Mouse (Mus musculus): ENCODE results near the gene Vopp1. TPM values are rescaled to one million over a fixed set of nuclear protein-coding genes. Genes with fewer than 3 reads are reported as not detected.

Gene Vopp1
- polyA plus RNA-seq, 1 experiment, result 18.4 TPM

DNA sequence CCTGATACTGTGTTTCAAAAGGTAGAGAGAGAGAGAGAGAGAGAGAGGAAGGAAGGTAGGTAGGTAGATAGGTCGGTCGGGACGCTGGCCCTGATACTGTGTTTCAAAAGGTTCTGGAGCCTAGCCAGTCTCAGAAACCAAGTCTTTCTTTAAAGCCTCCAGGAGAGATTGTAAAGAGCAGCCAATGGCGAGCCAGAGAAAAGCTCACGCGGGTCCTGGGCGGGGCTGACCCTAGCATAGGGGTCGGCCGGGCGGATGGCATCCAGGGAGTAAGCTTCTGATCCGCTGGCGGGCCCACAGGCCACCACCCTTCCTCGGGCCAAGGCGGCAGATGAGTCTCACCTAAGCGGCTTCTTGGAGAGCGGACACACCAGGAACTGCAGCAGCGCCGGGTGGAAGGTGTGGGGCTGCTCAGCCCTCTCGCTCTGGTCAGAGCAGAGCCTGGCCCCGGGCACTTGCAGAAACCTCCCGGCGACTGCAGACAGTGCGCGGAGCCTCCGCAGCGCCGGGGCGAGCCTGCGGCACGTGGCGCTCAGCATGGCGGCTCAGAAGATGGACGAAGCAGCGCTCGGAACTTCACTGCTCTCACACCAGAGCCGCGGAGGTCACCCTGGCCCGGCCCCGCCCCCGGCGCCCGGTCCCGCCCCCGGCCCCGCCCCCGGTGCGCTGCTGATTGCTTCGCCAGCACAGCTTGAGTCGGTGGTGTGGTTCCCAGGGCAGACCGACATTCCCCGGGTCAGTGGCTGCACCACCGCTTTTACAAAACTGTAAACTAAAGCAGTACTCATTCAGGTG is 133.3 kb downstream of the Vopp1 start, which contains the start of gene Pyurf:
Gene Pyurf (minus strand): TSS at position 612 of the 795 bp plus-strand sequence.
- peak within 1 kb of the TSS; percentile 98 for H3K4me3 ChIP-seq (ENCODE audit: control insufficient read depth, insufficient read depth, low read length)
- H3K27me3 ChIP-seq (ENCODE audit: control insufficient read depth, insufficient read depth, low read length), result no peaks in the 10 kb centered on the region
- WGBS, result under 1% methylated on average over 52 of the region's 52 CpGs
- TF ChIP-seq POLR2A (IDR thresholded peaks at IDR 0.05; ENCODE audit: control insufficient read depth, extremely low read depth, insufficient read depth, low read length, poor library complexity) (no peak), CTCF (IDR thresholded peaks at IDR 0.05; ENCODE audit: borderline replicate concordance, control insufficient read depth, extremely low read depth, insufficient read depth, low read length, poor library complexity) (no peak; the same call in 1 of the 2 replicates)
- peak; percentile 87 for DNase-seq
- 0 out of 2 replicates have a peak, but pooled peaks cover 2% of the 10 kb centered on the region for H3K4me1 ChIP-seq (replicated peaks; ENCODE audit: control insufficient read depth, insufficient read depth, low read length)
- no peaks in the 10 kb centered on the region for H3K36me3 ChIP-seq (ENCODE audit: control insufficient read depth, insufficient read depth, low read length)
- peak within 1 kb of the TSS; percentile 24 for H3K27ac ChIP-seq (ENCODE audit: control insufficient read depth, insufficient read depth, low read length)

DNA sequence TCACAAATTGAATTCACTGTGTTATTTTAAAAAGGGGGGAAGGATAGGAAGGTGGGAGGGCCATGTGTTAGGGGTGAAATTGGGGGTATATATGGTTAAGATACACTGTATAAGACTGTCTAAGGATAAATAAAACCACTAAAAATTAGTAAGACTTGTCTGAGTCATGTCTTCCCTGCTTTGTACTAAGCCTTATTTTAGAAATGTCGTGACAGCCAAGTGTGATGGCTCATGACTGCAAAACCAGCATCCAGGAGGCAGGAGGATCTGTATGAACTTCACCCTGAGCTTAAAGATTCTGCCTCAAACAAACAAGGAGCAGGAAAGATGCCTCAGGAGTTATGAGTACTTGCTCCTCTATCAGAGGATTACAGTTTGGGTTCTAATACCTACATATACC is 140.8 kb downstream of the Vopp1 start:
- H3K4me3 ChIP-seq (ENCODE audit: control insufficient read depth, insufficient read depth, low read length), result no peak overlapping the region
- no peak for DNase-seq
- no peaks in the 10 kb centered on the region for H3K4me1 ChIP-seq (replicated peaks; ENCODE audit: control insufficient read depth, insufficient read depth, low read length)
- no peaks in the 10 kb centered on the region for H3K36me3 ChIP-seq (ENCODE audit: control insufficient read depth, insufficient read depth, low read length)
- H3K27me3 ChIP-seq (ENCODE audit: control insufficient read depth, insufficient read depth, low read length), result no peaks in the 10 kb centered on the region
- no peak overlapping the region for H3K27ac ChIP-seq (ENCODE audit: control insufficient read depth, insufficient read depth, low read length)
- no peak for TF ChIP-seq POLR2A (IDR thresholded peaks at IDR 0.05; ENCODE audit: control insufficient read depth, extremely low read depth, insufficient read depth, low read length, poor library complexity)
- TF ChIP-seq CTCF (IDR thresholded peaks at IDR 0.05; ENCODE audit: borderline replicate concordance, control insufficient read depth, extremely low read depth, insufficient read depth, low read length, poor library complexity), result no peak
- 95% methylated on average over 1 of the region's 1 CpGs for WGBS

Other genes starting within 250 kb of the Vopp1 start
- 13.9 and 15.7 TPM in 2 replicates for gene Herc6, start 244.2 kb downstream of the Vopp1 start, polyA plus RNA-seq (2012; rRNA removed)
- 6.2 and 7.4 TPM in 2 replicates for gene Pyurf, start 133.1 kb downstream of the Vopp1 start, polyA plus RNA-seq (2012; rRNA removed)
- 4.3 and 5.2 TPM in 2 replicates for gene Lancl2, start 122.6 kb downstream of the Vopp1 start, polyA plus RNA-seq (2012; rRNA removed)
- not detected in 2 replicates for gene Vmn1r21, start 25.2 kb upstream of the Vopp1 start, polyA plus RNA-seq (2012; rRNA removed)
- not detected in 2 replicates for gene Vmn1r22, start 82.9 kb upstream of the Vopp1 start, polyA plus RNA-seq (2012; rRNA removed)
- not detected in 2 replicates for gene Vmn1r23, start 101.7 kb upstream of the Vopp1 start, polyA plus RNA-seq (2012; rRNA removed)
- gene Vmn1r24, start 136.3 kb upstream of the Vopp1 start, polyA plus RNA-seq (2012; rRNA removed), result not detected in 2 replicates
- not detected in 2 replicates for gene Vmn1r25, start 155.7 kb upstream of the Vopp1 start, polyA plus RNA-seq (2012; rRNA removed)
- not detected in 2 replicates for gene Vmn1r26, start 190.0 kb upstream of the Vopp1 start, polyA plus RNA-seq (2012; rRNA removed)

Data from thymus, adult 2 months (tissue).